Mouse (Mus musculus) ES-E14 (cell line): ENCODE data around the gene Hdac4.

Experiments used
- CHD2 ChIP-seq: IDR thresholded peaks from 2 replicates; pipeline ENCODE4 v1.6.1; 2014; ENCODE audit warnings: mild to moderate bottlenecking, low read depth, low read length, inconsistent platforms
- MAFK ChIP-seq: IDR thresholded peaks from 2 replicates; pipeline ENCODE4 v1.6.1; 2014; ENCODE audit warnings: mild to moderate bottlenecking, low read depth, low read length, inconsistent platforms; ENCODE audit not compliant: insufficient read depth
- ZNF384 ChIP-seq: IDR thresholded peaks from 2 replicates; pipeline ENCODE4 v1.6.1; 2012; ENCODE audit warnings: low read depth, low read length, inconsistent platforms

DNA sequence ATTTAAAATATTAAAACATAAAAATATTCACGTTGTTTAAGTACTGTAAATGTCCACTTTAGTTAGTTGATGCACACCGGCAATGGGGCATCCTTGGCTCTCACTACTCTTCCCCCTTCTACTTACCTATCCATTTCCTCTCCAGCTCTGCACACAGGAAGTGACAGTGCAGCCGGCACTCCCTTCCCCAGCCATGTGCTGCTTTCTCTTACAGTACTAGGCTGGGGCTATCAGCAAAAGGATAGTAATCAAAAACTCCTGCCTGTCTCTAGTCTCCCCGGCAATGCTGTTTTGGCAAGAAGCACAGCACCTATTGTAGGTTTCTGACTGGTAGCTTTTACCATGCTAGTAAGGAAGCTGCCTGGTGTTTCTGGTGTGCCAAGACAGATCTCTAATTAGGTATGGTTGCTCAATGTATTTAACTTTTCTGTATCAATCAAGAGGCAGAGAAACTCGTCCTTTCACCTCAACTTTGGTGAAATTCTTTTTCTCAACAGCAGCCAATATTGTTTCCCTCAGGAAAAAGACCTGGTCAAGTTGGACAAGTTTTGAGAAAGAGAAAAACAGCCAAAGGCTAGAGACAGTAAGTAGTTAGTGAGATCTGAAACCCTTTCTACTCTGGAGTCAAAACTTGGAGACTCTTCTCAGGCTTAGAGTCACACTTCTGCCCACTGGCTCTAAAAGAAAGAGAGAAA lies 136.6 kb downstream of the Hdac4 start:
- no peak for TF ChIP-seq CHD2
- no peak for TF ChIP-seq ZNF384
- no peak for TF ChIP-seq MAFK
